Comparison of ENCODE assay signal across 8 mouse cellular contexts in genomic region chr7:16930850-16931249, GRCm38 (mm10). TPM values are rescaled to one million over a fixed set of nuclear protein-coding genes. Genes with fewer than 3 reads are reported as not detected.
DNase-seq lines count a peak whose midpoint lies in the region.

No protein-coding gene starts in this region.

- DNase-seq in layer of hippocampus, adult 11-12 months (ENCODE audit: low spot score), result peak; percentile 87
- no peak for DNase-seq in layer of hippocampus, adult 9-11 months
- peak; percentile 80 for DNase-seq in NIH3T3 (ENCODE audit: low read depth)
- peak; percentile 82 to 90 for DNase-seq in cerebellum, postnatal 25 days
- DNase-seq in heart, postnatal 36 days, result peak; percentile 71 to 78
- DNase-seq in left cerebral cortex, postnatal 25 days (ENCODE audit: low spot score in 2 of 2), result peak; percentile 84 to 89
- DNase-seq in naive thymus-derived CD4-positive, alpha-beta T cell, adult 2 months (ENCODE audit: low read depth), result peak; percentile 86
- no peak for DNase-seq in ovary, adult 18-20 months (ENCODE audit: low spot score)

- intact Hi-C loops in heart, postnatal 36 days (cut with DNase I), result no loop called here
- intact Hi-C loops in left cerebral cortex, postnatal 25 days (cut with DNase I), result loop anchor here (5.0 kb wide), 1 partner anchor 121 kb away; no protein-coding TSS in a partner anchor

RNA-seq across cellular contexts. Expression of gene Calm3, which starts 6.9 kb away (rescaled TPM):
- total RNA-seq in heart, postnatal 36 days (2021), result 100 to 1,000 TPM; 182 to 193 TPM
- 1,000 to 10,000 TPM; 1,837 to 1,919 TPM for total RNA-seq in left cerebral cortex, postnatal 25 days (2021)

RNA-seq across cellular contexts. Expression of gene Pnmal2, which starts 13.6 kb away (rescaled TPM):
- 1 to 10 TPM; 3.4 to 3.9 TPM for total RNA-seq in heart, postnatal 36 days (2021)
- 100 to 1,000 TPM; 268 to 274 TPM for total RNA-seq in left cerebral cortex, postnatal 25 days (2021)

RNA-seq across cellular contexts. Expression of gene Ptgir, which starts 24.6 kb away (rescaled TPM):
- 1 to 10 TPM; 2.9 TPM for total RNA-seq in heart, postnatal 36 days (2021)
- total RNA-seq in left cerebral cortex, postnatal 25 days (2021), result under 1 TPM; 0.14 to 0.16 TPM

RNA-seq across cellular contexts. Expression of gene Pnmal1, which starts 28.6 kb away (rescaled TPM):
- not detected for total RNA-seq in heart, postnatal 36 days (2021)
- total RNA-seq in left cerebral cortex, postnatal 25 days (2021), result 100 to 1,000 TPM; 107 to 115 TPM

RNA-seq across cellular contexts. Expression of gene Gng8, which starts 39.3 kb away (rescaled TPM):
- 1 to 10 TPM in 1 of 2 experiments, under 1 TPM in 1; 0.54 to 1.3 TPM for total RNA-seq in heart, postnatal 36 days (2021)
- 1 to 10 TPM; 2.5 to 4.0 TPM for total RNA-seq in left cerebral cortex, postnatal 25 days (2021)

Comparison
In these comparisons a context has a peak if more than half of its experiments do, and no peak if none do; other contexts are left out.
1. DNase-seq: peak in layer of hippocampus, adult 11-12 months (single experiment), NIH3T3 (single experiment), cerebellum, postnatal 25 days (2 of 2), heart, postnatal 36 days (2 of 2), left cerebral cortex, postnatal 25 days (2 of 2) and naive thymus-derived CD4-positive, alpha-beta T cell, adult 2 months (single experiment); none in layer of hippocampus, adult 9-11 months (single experiment) and ovary, adult 18-20 months (single experiment).
2. RNA of gene Calm3, which starts 6.9 kb away (total RNA-seq): 1,837 to 1,919 TPM in left cerebral cortex, postnatal 25 days; 182 to 193 TPM in heart, postnatal 36 days; every median in the first group is over 4 times any median in the second.
3. RNA of gene Pnmal2, which starts 13.6 kb away (total RNA-seq): 268 to 274 TPM in left cerebral cortex, postnatal 25 days; 3.4 to 3.9 TPM in heart, postnatal 36 days; every median in the first group is over 10 times any median in the second.